ENCODE assay signal across 26 mouse cellular contexts in genomic region chr14:47216541-47216940, GRCm38 (mm10).
"Had no signal": no experiment of that assay in that cellular context is flagged by ENCODE, and none has a peak within 500 bp of the region (broad histone marks: within the 10 kb centered on the region; RNA-seq: fewer than 3 reads in every experiment).

No protein-coding gene starts in this region.

- H3K27ac ChIP-seq: embryonic facial prominence, embryonic 10.5 days; embryonic facial prominence, embryonic 12.5 days; embryonic facial prominence, embryonic 13.5 days; embryonic facial prominence, embryonic 15.5 days; forebrain, embryonic 10.5 days; forebrain, embryonic 12.5 days; forebrain, embryonic 13.5 days; forebrain, embryonic 15.5 days; gastrocnemius, adult 2 months; heart, adult 2 months had no signal

- DNase-seq: cerebellum, adult 2 months; cerebellum, adult 8-10 months; cerebellum, adult 9-10 months; cerebellum, adult 9-11 months; cerebellum, postnatal 10 days; cerebellum, postnatal 14 days; cerebellum, postnatal 25 days; cerebellum, postnatal 36 days; embryo, embryonic 11 days; forebrain, postnatal 0 days; gastrocnemius, adult 2 months; gastrocnemius, postnatal 10 days; gastrocnemius, postnatal 14 days; gastrocnemius, postnatal 25 days; gastrocnemius, postnatal 36 days; heart, adult 18-20 months; heart, adult 2 months had no signal

- H3K4me1 ChIP-seq: embryonic facial prominence, embryonic 10.5 days; embryonic facial prominence, embryonic 12.5 days; embryonic facial prominence, embryonic 13.5 days; embryonic facial prominence, embryonic 15.5 days; forebrain, embryonic 10.5 days; forebrain, embryonic 12.5 days; forebrain, embryonic 13.5 days; forebrain, embryonic 15.5 days had no signal

- H3K4me3 ChIP-seq: embryonic facial prominence, embryonic 10.5 days; embryonic facial prominence, embryonic 12.5 days; embryonic facial prominence, embryonic 13.5 days; embryonic facial prominence, embryonic 15.5 days; erythroblast, embryonic 14.5 days; forebrain, embryonic 10.5 days; forebrain, embryonic 12.5 days; forebrain, embryonic 13.5 days; forebrain, embryonic 15.5 days; gastrocnemius, adult 2 months; heart, adult 2 months had no signal

- H3K36me3 ChIP-seq: embryonic facial prominence, embryonic 10.5 days; embryonic facial prominence, embryonic 12.5 days; embryonic facial prominence, embryonic 13.5 days; embryonic facial prominence, embryonic 15.5 days; forebrain, embryonic 10.5 days; forebrain, embryonic 12.5 days; forebrain, embryonic 15.5 days had no signal

- H3K27me3 ChIP-seq: embryonic facial prominence, embryonic 12.5 days; embryonic facial prominence, embryonic 13.5 days; embryonic facial prominence, embryonic 15.5 days; forebrain, embryonic 12.5 days; forebrain, embryonic 13.5 days; forebrain, embryonic 15.5 days had no signal

- H3K9me3 ChIP-seq: embryonic facial prominence, embryonic 10.5 days; embryonic facial prominence, embryonic 12.5 days; embryonic facial prominence, embryonic 13.5 days; embryonic facial prominence, embryonic 15.5 days; forebrain, embryonic 10.5 days; forebrain, embryonic 12.5 days; forebrain, embryonic 13.5 days; forebrain, embryonic 15.5 days had no signal
